Mouse (Mus musculus) layer of hippocampus, adult 2 months (tissue): ENCODE measurements around the gene Reep3. TPM values are rescaled to one million over a fixed set of nuclear protein-coding genes. Genes with fewer than 3 reads are reported as not detected.

Experiments
- DNase-seq, 2 experiments: peaks; one replicate each; pipeline ENCODE4 v3.0.0; 2022; ENCODE audit warnings: low spot score in 2 of 2
- H3K27ac ChIP-seq: fragments of 200-600 bp; 2 replicates; pipeline ENCODE4 v1.8.1; 2022
- H3K4me3 ChIP-seq: fragments of 200-600 bp; 2 replicates; pipeline ENCODE4 v1.8.1; 2022; ENCODE audit warnings: mild to moderate bottlenecking
- CTCF ChIP-seq: fragments of 200-600 bp; conservative IDR thresholded peaks from 2 replicates; pipeline ENCODE4 v1.8.1; 2022; ENCODE audit warnings: antibody characterized with exemption, mild to moderate bottlenecking, moderate library complexity
- total RNA-seq, 2 experiments: library from RNA; stranded (reverse); gene quantifications; 2 replicates each; pipeline ENCODE4 v1.2.3; 2021

The Reep3 gene
- total RNA-seq, 2 experiments from 2014 or later, result 18.3 to 21.9 TPM

- no peak for TF ChIP-seq CTCF
- no peak overlapping the region for H3K4me3 ChIP-seq
- H3K27ac ChIP-seq, result no peak overlapping the region
- DNase-seq, result no peak
Observed at GRCm38 (mm10) chr10:67087447-67088226, 9.1 kb downstream of the Reep3 start.

- H3K4me3 ChIP-seq, result no peak overlapping the region
- H3K27ac ChIP-seq, result no peak overlapping the region
- TF ChIP-seq CTCF, result no peak
Observed at GRCm38 (mm10) chr10:67085916-67086315, 10.8 kb downstream of the Reep3 start.

GRCm38 (mm10) chr10:67085124-67085523, 11.6 kb downstream of the Reep3 start:
- no peak overlapping the region for H3K27ac ChIP-seq
- H3K4me3 ChIP-seq, result no peak overlapping the region
- no peak for TF ChIP-seq CTCF
- DNase-seq, result no peak

More at GRCm38 (mm10) chr10:67085916-67086315, 10.8 kb downstream of the Reep3 start:
- DNase-seq, result no peak

GRCm38 (mm10) chr10:67083446-67084166, 13.1 kb downstream of the Reep3 start:
- Histone ChIP-seq H3K27ac (no peak overlapping the region), H3K4me3 (no peak overlapping the region)
- no peak for TF ChIP-seq CTCF
- DNase-seq, result no peak

- no peak for DNase-seq
- Histone ChIP-seq H3K4me3 (no peak overlapping the region), H3K27ac (no peak overlapping the region)
- TF ChIP-seq CTCF, result no peak
Observed at GRCm38 (mm10) chr10:67082531-67082930, 14.2 kb downstream of the Reep3 start.

- TF ChIP-seq CTCF, result no peak
- H3K4me3 ChIP-seq, result no peak overlapping the region
- no peak for DNase-seq
Observed at GRCm38 (mm10) chr10:67081206-67082007, 15.3 kb downstream of the Reep3 start.

GRCm38 (mm10) chr10:67079030-67079429, 17.7 kb downstream of the Reep3 start:
- DNase-seq, result no peak
- TF ChIP-seq CTCF, result no peak
- H3K27ac ChIP-seq, result peak overlapping the region; percentile 32; the same call in 1 of the 2 replicates
- no peak overlapping the region for H3K4me3 ChIP-seq

More at GRCm38 (mm10) chr10:67081206-67082007, 15.3 kb downstream of the Reep3 start:
- no peak overlapping the region for H3K27ac ChIP-seq

- DNase-seq, result peak; percentile 58 to 60
- no peak for TF ChIP-seq CTCF
- H3K27ac ChIP-seq, result peak overlapping the region; percentile 82
- peak overlapping the region; percentile 27; the same call in 1 of the 2 replicates for H3K4me3 ChIP-seq
Observed at GRCm38 (mm10) chr10:67075931-67076878, 20.5 kb downstream of the Reep3 start.

GRCm38 (mm10) chr10:67073577-67073976, 23.2 kb downstream of the Reep3 start:
- Histone ChIP-seq H3K4me3 (no peak overlapping the region), H3K27ac (no peak overlapping the region)
- TF ChIP-seq CTCF, result no peak
- no peak for DNase-seq

GRCm38 (mm10) chr10:67072600-67072999, 24.1 kb downstream of the Reep3 start:
- no peak for DNase-seq
- H3K4me3 ChIP-seq, result no peak overlapping the region
- no peak for TF ChIP-seq CTCF
- H3K27ac ChIP-seq, result peak overlapping the region; percentile 15; the same call in 1 of the 2 replicates

GRCm38 (mm10) chr10:67071884-67072283, 24.9 kb downstream of the Reep3 start:
- H3K4me3 ChIP-seq, result no peak overlapping the region
- DNase-seq, result no peak
- peak overlapping the region; percentile 28; the same call in 1 of the 2 replicates for H3K27ac ChIP-seq
- no peak for TF ChIP-seq CTCF

- no peak for DNase-seq
- peak overlapping the region; percentile 28; the same call in 1 of the 2 replicates for H3K27ac ChIP-seq
- TF ChIP-seq CTCF, result no peak
- H3K4me3 ChIP-seq, result no peak overlapping the region
Observed at GRCm38 (mm10) chr10:67071389-67071788, 25.4 kb downstream of the Reep3 start.
